Mouse (Mus musculus) CH12.LX (cell line): ENCODE measurements at regions not wholly inside any gene's neighbourhood (a gene's known extent, or its start where the extent isn't known, plus 50 kb on each side); places are given as distances from the start of the nearest gene placed in this dataset.
A peak's percentile ranks its signal among the peaks of the same experiment; 100 is the strongest.

Source experiments
- DNase-seq: peaks from one replicate; pipeline ENCODE4 v3.0.0-alpha.2; 2013; ENCODE audit errors: extremely low read depth
- H3K27ac ChIP-seq: 2 replicates; pipeline ENCODE4 v1.5.1; 2012; ENCODE audit warnings: low read depth, mild to moderate bottlenecking, control low read depth, moderate library complexity; ENCODE audit not compliant: insufficient read depth
- H3K27me3 ChIP-seq: replicated peaks from 2 replicates; pipeline ENCODE3; 2012; ENCODE audit warnings: inconsistent platforms
- H3K36me3 ChIP-seq, 2 experiments: replicated peaks in 1 of 2; 2 replicates each; pipeline versions ENCODE3 to v1.6.1; 2012; ENCODE audit warnings: inconsistent platforms in 1 of 2, low read length in 1 of 2, mild to moderate bottlenecking in 1 of 2, mixed read lengths in 1 of 2, moderate library complexity in 1 of 2; ENCODE audit not compliant: control insufficient read depth in 1 of 2, insufficient read depth in 1 of 2
- H3K4me1 ChIP-seq, 2 experiments: 2 replicates each; pipeline ENCODE4 v1.6.1; 2012; ENCODE audit warnings: inconsistent platforms in 1 of 2, moderate library complexity in 1 of 2; ENCODE audit not compliant: insufficient read depth in 2 of 2, control insufficient read depth in 1 of 2
- H3K4me2 ChIP-seq: 2 replicates; pipeline ENCODE4 v1.6.1; 2012; ENCODE audit warnings: low read depth, mild to moderate bottlenecking, control low read depth; ENCODE audit not compliant: poor library complexity, insufficient read depth, severe bottlenecking
- H3K4me3 ChIP-seq, 3 experiments: fragments of 150-350 bp in 1 of 3; sonication (generic) in 1 of 3; replicated peaks in 1 of 3; 2 replicates each; pipeline versions ENCODE3 to v1.5.1; 2011 to 2012; ENCODE audit warnings: low read depth in 2 of 3, low read length in 2 of 3, mild to moderate bottlenecking in 2 of 3, moderate library complexity in 2 of 3, control low read depth in 1 of 3, improper control_type of control experiment in 1 of 3, inconsistent platforms in 1 of 3, mixed read lengths in 1 of 3; ENCODE audit not compliant: poor library complexity in 1 of 3
- H3K79me2 ChIP-seq: replicated peaks from 2 replicates; pipeline ENCODE4 v1.6.1; 2012; ENCODE audit warnings: mild to moderate bottlenecking, moderate library complexity; ENCODE audit not compliant: control insufficient read depth, poor library complexity, insufficient read depth, severe bottlenecking; ENCODE audit errors: extremely low read depth
- H3K9ac ChIP-seq: 2 replicates; pipeline ENCODE4 v1.6.1; 2012; ENCODE audit warnings: low read depth, mild to moderate bottlenecking, control low read depth, moderate library complexity; ENCODE audit not compliant: insufficient read depth
- H3K9me3 ChIP-seq: replicated peaks from 2 replicates; pipeline ENCODE3; 2012; ENCODE audit warnings: low read length, inconsistent platforms, mixed read lengths
- BHLHE40 ChIP-seq: IDR thresholded peaks from 2 replicates; pipeline ENCODE4 v1.6.1; 2011; ENCODE audit warnings: mild to moderate bottlenecking, low read depth, low read length, improper control_type of control experiment
- CHD1 ChIP-seq: IDR thresholded peaks from 2 replicates; pipeline ENCODE4 v1.6.1; 2012; ENCODE audit warnings: low read depth, low read length, improper control_type of control experiment, inconsistent platforms
- CTCF ChIP-seq, 2 experiments: IDR thresholded peaks in 1 of 2; conservative IDR thresholded peaks in 1 of 2; 2 replicates each; pipeline ENCODE4 v1.5.1; 2011 to 2012; ENCODE audit warnings: low read depth in 2 of 2, low read length in 2 of 2, improper control_type of control experiment in 1 of 2, inconsistent platforms in 1 of 2, mild to moderate bottlenecking in 1 of 2, moderate library complexity in 1 of 2
- E2F4 ChIP-seq: IDR thresholded peaks from 2 replicates; pipeline ENCODE4 v1.6.1; 2011; ENCODE audit warnings: low read depth, low read length, improper control_type of control experiment; ENCODE audit not compliant: insufficient replicate concordance
- EP300 ChIP-seq: IDR thresholded peaks from 2 replicates; pipeline ENCODE4 v1.6.1; 2011; ENCODE audit warnings: low read length, improper control_type of control experiment
- ETS1 ChIP-seq: conservative IDR thresholded peaks from 2 replicates; pipeline ENCODE4 v1.6.1; 2012; ENCODE audit warnings: low read depth, mild to moderate bottlenecking, inconsistent platforms, low read length, improper control_type of control experiment, moderate library complexity
- GABPA ChIP-seq: IDR thresholded peaks from 2 replicates; pipeline ENCODE4 v1.6.1; 2012; ENCODE audit warnings: low read depth, low read length, improper control_type of control experiment, inconsistent platforms; ENCODE audit not compliant: insufficient replicate concordance
- HCFC1 ChIP-seq: IDR thresholded peaks from 2 replicates; pipeline ENCODE4 v1.6.1; 2012; ENCODE audit warnings: low read depth, mild to moderate bottlenecking, inconsistent platforms, low read length, improper control_type of control experiment
- IRF4 ChIP-seq: IDR thresholded peaks from 2 replicates; pipeline ENCODE4 v1.6.1; 2014; ENCODE audit warnings: low read depth, mild to moderate bottlenecking, inconsistent platforms, low read length, improper control_type of control experiment
- JUN ChIP-seq: IDR thresholded peaks from 2 replicates; pipeline ENCODE4 v1.6.1; 2011; ENCODE audit warnings: low read depth, mild to moderate bottlenecking, low read length, improper control_type of control experiment, moderate library complexity; ENCODE audit not compliant: insufficient read depth
- KAT2A ChIP-seq: IDR thresholded peaks from 2 replicates; pipeline ENCODE4 v1.6.1; 2012; ENCODE audit warnings: low read length, improper control_type of control experiment, inconsistent platforms; ENCODE audit not compliant: insufficient replicate concordance
- MAFK ChIP-seq: IDR thresholded peaks from 2 replicates; pipeline ENCODE4 v1.6.1; 2011; ENCODE audit warnings: low read length, improper control_type of control experiment; ENCODE audit not compliant: insufficient replicate concordance
- MAX ChIP-seq: IDR thresholded peaks from 2 replicates; pipeline ENCODE4 v1.6.1; 2011; ENCODE audit warnings: low read length, improper control_type of control experiment
- MAZ ChIP-seq: IDR thresholded peaks from 2 replicates; pipeline ENCODE4 v1.6.1; 2012; ENCODE audit warnings: low read depth, mild to moderate bottlenecking, inconsistent platforms, low read length, improper control_type of control experiment, moderate library complexity
- MEF2A ChIP-seq: IDR thresholded peaks from 2 replicates; pipeline ENCODE4 v1.6.1; 2014; ENCODE audit warnings: low read depth, mild to moderate bottlenecking, inconsistent platforms, low read length, improper control_type of control experiment, borderline replicate concordance
- MXI1 ChIP-seq: IDR thresholded peaks from 2 replicates; pipeline ENCODE4 v1.6.1; 2011; ENCODE audit warnings: mild to moderate bottlenecking, low read depth, low read length, improper control_type of control experiment
- NELFE ChIP-seq: IDR thresholded peaks from 2 replicates; pipeline ENCODE4 v1.6.1; 2011; ENCODE audit warnings: low read depth, low read length, improper control_type of control experiment
- PAX5 ChIP-seq: IDR thresholded peaks from 2 replicates; pipeline ENCODE4 v1.6.1; 2012; ENCODE audit warnings: low read length, inconsistent platforms, mixed read lengths
- POLR2A ChIP-seq: IDR thresholded peaks from 2 replicates; pipeline ENCODE4 v1.6.1; 2011; ENCODE audit warnings: low read depth, mild to moderate bottlenecking, improper control_type of control experiment, low read length
- POLR2AphosphoS2 ChIP-seq: IDR thresholded peaks from 2 replicates; pipeline ENCODE4 v1.6.1; 2011; ENCODE audit warnings: low read depth, low read length, improper control_type of control experiment
- RAD21 ChIP-seq: IDR thresholded peaks from 2 replicates; pipeline ENCODE4 v1.6.1; 2011; ENCODE audit warnings: low read depth, mild to moderate bottlenecking, low read length, improper control_type of control experiment, moderate library complexity
- SIN3A ChIP-seq: IDR thresholded peaks from 2 replicates; pipeline ENCODE4 v1.6.1; 2012; ENCODE audit warnings: low read length, improper control_type of control experiment, inconsistent platforms
- SMC3 ChIP-seq: IDR thresholded peaks from 2 replicates; pipeline ENCODE4 v1.6.1; 2011; ENCODE audit warnings: low read depth, low read length, improper control_type of control experiment
- TCF12 ChIP-seq: IDR thresholded peaks from 2 replicates; pipeline ENCODE4 v1.6.1; 2014; ENCODE audit warnings: low read depth, mild to moderate bottlenecking, inconsistent platforms, low read length, improper control_type of control experiment
- UBTF ChIP-seq: IDR thresholded peaks from 2 replicates; pipeline ENCODE4 v1.6.1; 2012; ENCODE audit warnings: low read depth, mild to moderate bottlenecking, inconsistent platforms, low read length, improper control_type of control experiment, moderate library complexity
- USF1 ChIP-seq: IDR thresholded peaks from 2 replicates; pipeline ENCODE4 v1.6.1; 2014; ENCODE audit warnings: low read depth, mild to moderate bottlenecking, inconsistent platforms, low read length, improper control_type of control experiment
- USF2 ChIP-seq: conservative IDR thresholded peaks from 2 replicates; pipeline ENCODE4 v1.6.1; 2011; ENCODE audit warnings: low read depth, low read length, improper control_type of control experiment
- ZC3H11A ChIP-seq: IDR thresholded peaks from 2 replicates; pipeline ENCODE4 v1.6.1; 2012; ENCODE audit warnings: low read depth, mild to moderate bottlenecking, inconsistent platforms, low read length, improper control_type of control experiment
- ZMIZ1 ChIP-seq: IDR thresholded peaks from 2 replicates; pipeline ENCODE4 v1.6.1; 2012; ENCODE audit warnings: low read depth, mild to moderate bottlenecking, inconsistent platforms, low read length, improper control_type of control experiment
- ZNF384 ChIP-seq: IDR thresholded peaks from 2 replicates; pipeline ENCODE4 v1.6.1; 2012; ENCODE audit warnings: low read depth, low read length, improper control_type of control experiment, inconsistent platforms
- dilution Hi-C: fragments of 300-500 bp; cut with MboI; formaldehyde crosslinking; loops from 2 replicates; pipeline ENCODE4 v1.14.3; 2020; ENCODE audit warnings: low sequenced_read_pairs; ENCODE audit not compliant: extremely low pct_unique_long_range_greater_than_20kb, extremely low pct_ligation_motif_present
- in situ Hi-C: fragments of 300-500 bp; cut with MboI; formaldehyde crosslinking; loops from 3 replicates; pipeline ENCODE4 v1.14.3; 2019; ENCODE audit warnings: low sequenced_read_pairs, low pct_ligation_motif_present, low pct_unique_long_range_greater_than_20kb, mixed read lengths

DNA sequence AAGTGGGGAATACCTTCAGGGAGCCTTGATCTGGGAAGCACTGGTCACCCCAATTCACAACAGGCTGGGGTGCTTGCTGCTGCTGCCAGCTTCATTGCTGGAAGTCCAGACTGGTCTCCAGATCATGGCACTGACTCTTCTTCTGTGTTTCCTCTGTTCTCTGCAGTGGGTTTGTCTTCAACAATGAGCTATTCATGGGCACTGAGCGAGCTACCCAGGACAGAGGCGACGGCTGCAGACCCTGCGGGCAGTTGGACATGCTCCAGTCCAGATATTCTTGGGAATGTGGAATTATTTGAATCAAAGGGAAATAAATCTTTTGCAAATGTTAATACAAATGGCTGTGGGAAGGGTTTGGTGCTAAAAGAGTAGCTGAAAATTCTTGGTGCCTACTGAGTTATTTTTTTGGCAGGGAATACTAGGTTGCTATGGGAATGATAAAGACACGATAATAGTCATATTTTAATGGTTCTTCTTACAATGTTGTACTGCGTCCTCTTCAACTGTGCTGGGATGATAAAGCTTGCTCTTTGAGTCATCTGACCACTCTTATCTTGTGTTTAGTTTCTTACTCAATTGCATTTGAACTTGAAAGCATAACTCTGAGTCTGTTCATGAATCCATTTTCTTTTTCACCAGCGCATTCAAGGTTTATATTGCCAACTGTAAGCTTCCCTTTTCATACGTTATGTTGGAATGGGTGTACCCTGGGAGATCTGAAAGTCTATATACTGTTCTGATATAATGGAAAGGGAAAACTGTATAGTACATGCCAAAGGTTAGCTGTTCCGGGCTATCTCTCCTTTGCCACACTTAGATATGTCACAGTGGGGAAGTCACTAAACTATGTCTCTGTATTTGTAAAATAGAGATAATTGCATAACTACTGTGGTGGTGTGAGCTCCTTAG, 120.1 kb upstream of the Map3k1 start:
- Histone ChIP-seq H3K4me2 (no peak overlapping the region), H3K9me3 (no peaks in the 10 kb centered on the region), H3K79me2 (no peaks in the 10 kb centered on the region), H3K27ac (no peak overlapping the region), H3K27me3 (no peaks in the 10 kb centered on the region), H3K4me3 (no peak overlapping the region), H3K9ac (no peak overlapping the region), H3K4me1 (peaks cover 2 to 28% of the 10 kb centered on the region in 2 experiments; a peak in 3 of 4 replicates), H3K36me3 (no peaks in the 10 kb centered on the region)
- dilution Hi-C loops = no loop called here
- no peak for DNase-seq
- in situ Hi-C loops = no loop called here
- no peak for TF ChIP-seq KAT2A
- no peak for TF ChIP-seq MEF2A
- TF ChIP-seq EP300 = no peak
- TF ChIP-seq IRF4 = no peak
- TF ChIP-seq UBTF = no peak
- TF ChIP-seq ZMIZ1 = no peak
- TF ChIP-seq PAX5 = no peak
- TF ChIP-seq NELFE = no peak
- TF ChIP-seq MAFK = no peak

DNA sequence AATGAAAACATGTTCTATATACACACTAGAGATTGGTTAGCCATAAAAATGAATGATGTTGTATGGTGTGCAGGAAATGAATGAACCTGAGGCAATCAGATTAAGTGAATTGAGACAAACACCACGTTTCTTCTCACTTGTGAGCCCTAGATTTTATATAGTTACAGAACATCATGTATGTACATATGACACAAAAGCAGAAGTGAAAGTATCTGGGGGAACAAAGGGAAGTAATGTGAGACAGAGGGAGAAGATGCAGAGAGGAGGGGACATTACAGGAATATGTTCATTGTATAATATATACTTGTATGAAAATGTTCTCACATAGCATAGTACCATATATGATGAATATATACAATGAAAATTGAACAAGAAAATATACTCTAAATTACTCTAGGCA, 121.1 kb upstream of the Map3k1 start:
- peak; percentile 42 for DNase-seq
- Histone ChIP-seq H3K27me3 (no peaks in the 10 kb centered on the region), H3K9me3 (no peaks in the 10 kb centered on the region), H3K79me2 (no peaks in the 10 kb centered on the region), H3K27ac (no peak overlapping the region), H3K36me3 (no peaks in the 10 kb centered on the region), H3K4me2 (no peak overlapping the region), H3K4me1 (peaks cover 2 to 35% of the 10 kb centered on the region in 2 experiments; a peak in 3 of 4 replicates)
- dilution Hi-C loops = no loop called here
- no peak for TF ChIP-seq NELFE
- TF ChIP-seq MXI1 = no peak
- TF ChIP-seq MEF2A = no peak
- no peak for TF ChIP-seq POLR2AphosphoS2
- no peak for TF ChIP-seq ZC3H11A
- TF ChIP-seq MAZ = 0 out of 2 replicates have a peak, but pooled peaks have one; percentile 25
- TF ChIP-seq ETS1 = no peak; the same call in 1 of the 2 replicates
- TF ChIP-seq USF2 = no peak
- TF ChIP-seq CHD1 = no peak
- TF ChIP-seq CTCF (conservative IDR thresholded peaks at IDR 0.05 in 1 of 2, IDR thresholded peaks at IDR 0.05 in 1 of 2; ENCODE audit: low read depth in 2 of 2, low read length in 2 of 2) = no peak
- TF ChIP-seq MAFK = no peak
- peak; percentile 84 for TF ChIP-seq EP300
- no peak for TF ChIP-seq ZNF384
- no peak for TF ChIP-seq TCF12
- peak; percentile 83 for TF ChIP-seq IRF4
- TF ChIP-seq GABPA = no peak
- no peak for TF ChIP-seq POLR2A
- TF ChIP-seq E2F4 = no peak
- TF ChIP-seq RAD21 = no peak
- no peak for TF ChIP-seq SIN3A
- TF ChIP-seq SMC3 = no peak; the same call in 1 of the 2 replicates
- no peak for TF ChIP-seq ZMIZ1
- no peak for TF ChIP-seq JUN
- no peak for TF ChIP-seq MAX
- 0 out of 2 replicates have a peak, but pooled peaks have one; percentile 19 for TF ChIP-seq BHLHE40
- no peak for TF ChIP-seq HCFC1
- TF ChIP-seq USF1 = no peak
- TF ChIP-seq, all 38 proteins: peak for 4
- Histone ChIP-seq H3K9ac (no peak overlapping the region), H3K4me3 (no peak overlapping the region)
- in situ Hi-C loops = no loop called here
